Mouse (Mus musculus): ENCODE results near the gene Ptrh2. TPM values are rescaled to one million over a fixed set of nuclear protein-coding genes. Genes with fewer than 3 reads are reported as not detected.
A peak's percentile ranks its signal among the peaks of the same experiment; 100 is the strongest.

Ptrh2 gene
- polyA plus RNA-seq, 1 experiment from 2014 or later: 30.2 TPM

DNA sequence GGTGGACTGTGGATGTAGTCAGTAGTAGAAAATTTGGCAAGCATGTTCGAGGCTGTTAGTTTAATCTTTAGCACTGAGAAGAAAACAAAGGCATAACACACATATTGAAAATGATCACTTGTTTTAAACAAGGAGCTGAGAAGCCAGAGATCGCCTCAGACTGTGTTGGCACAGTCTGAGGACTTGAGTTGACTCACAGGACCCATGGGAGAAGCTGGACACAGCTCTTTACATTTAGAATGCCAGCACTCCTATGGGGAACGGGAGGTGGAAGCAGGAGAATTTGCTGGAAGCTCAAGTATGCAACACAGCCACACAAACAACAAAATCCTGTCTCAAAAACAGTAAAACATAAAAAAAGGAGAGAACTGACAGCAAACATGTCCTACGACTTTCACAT is 29.7 kb upstream of the Ptrh2 start:
- no peaks in the 10 kb centered on the region for H3K9me3 ChIP-seq
- DNase-seq (ENCODE audit: low spot score): no peak
- H3K36me3 ChIP-seq: no peaks in the 10 kb centered on the region
- no peak overlapping the region for H3K4me3 ChIP-seq
- WGBS: 81% methylated on average over 4 of the region's 4 CpGs
- H3K27me3 ChIP-seq (ENCODE audit: insufficient read depth, poor library complexity, severe bottlenecking): no peaks in the 10 kb centered on the region
- no peak overlapping the region for H3K27ac ChIP-seq
- H3K4me1 ChIP-seq: peaks cover 12% of the 10 kb centered on the region; the same call in 1 of the 2 replicates

DNA sequence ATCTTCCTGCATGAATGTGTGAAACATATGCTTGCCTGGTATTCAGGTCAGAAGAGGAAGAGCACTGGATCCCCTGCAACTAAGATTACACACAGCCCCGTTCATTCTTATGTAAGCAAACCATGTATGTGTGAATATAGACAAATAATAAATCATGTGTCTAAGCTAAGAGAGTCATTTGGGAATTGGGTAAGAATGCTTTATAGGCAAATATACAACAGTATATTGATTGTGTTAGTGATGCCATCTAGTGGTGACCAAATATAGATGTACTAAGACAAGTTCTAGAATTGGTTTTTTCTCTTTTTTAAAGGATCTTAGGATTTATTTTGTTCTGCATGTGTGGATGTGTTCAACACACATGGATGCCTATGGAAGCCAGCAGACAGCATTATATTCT is 28.1 kb upstream of the Ptrh2 start:
- no peak overlapping the region for H3K27ac ChIP-seq
- no peaks in the 10 kb centered on the region for H3K9me3 ChIP-seq
- 81% methylated on average over 1 of the region's 1 CpGs for whole genome bisulfite sequencing
- DNase-seq (ENCODE audit: low spot score): no peak
- H3K27me3 ChIP-seq (ENCODE audit: insufficient read depth, poor library complexity, severe bottlenecking): no peaks in the 10 kb centered on the region
- no peak overlapping the region for H3K4me3 ChIP-seq
- peaks cover 4% of the 10 kb centered on the region; the same call in 1 of the 2 replicates for H3K36me3 ChIP-seq
- peaks cover 12% of the 10 kb centered on the region; the same call in 1 of the 2 replicates for H3K4me1 ChIP-seq

DNA sequence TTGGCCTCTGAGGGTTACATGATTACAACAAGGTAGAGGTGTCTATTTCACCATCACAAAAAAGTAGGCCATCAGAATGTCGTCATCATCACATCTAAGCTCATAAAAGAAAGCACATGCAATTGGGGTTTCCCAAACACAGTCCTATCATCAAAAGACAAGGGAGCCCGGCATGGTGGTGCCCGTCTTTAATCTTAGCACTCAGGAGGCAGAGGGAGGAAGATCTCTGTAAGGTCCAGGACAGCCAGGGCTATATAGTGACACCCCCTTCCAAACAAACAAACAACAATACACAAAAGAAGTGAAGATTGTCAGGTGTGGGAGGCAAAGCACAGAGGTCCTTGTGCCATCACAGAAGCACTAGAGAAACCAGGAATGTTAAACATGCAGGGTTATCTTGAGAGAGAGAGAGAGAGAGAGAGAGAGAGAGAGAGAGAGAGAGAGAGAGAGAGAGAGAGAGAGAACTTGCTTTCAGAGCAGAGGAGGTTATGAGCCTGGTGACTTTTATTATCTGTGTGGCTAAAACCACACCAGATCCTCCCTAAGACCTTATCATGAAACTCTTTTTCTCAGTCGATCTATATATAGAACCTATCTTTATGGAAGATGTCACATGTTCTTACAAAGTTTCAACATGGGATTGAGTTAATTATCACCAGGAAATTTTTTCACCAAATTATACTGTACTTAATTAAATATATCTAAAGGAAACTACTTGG is 26.8 kb upstream of the Ptrh2 start:
- WGBS: 46% methylated on average over 4 of the region's 4 CpGs
- Histone ChIP-seq H3K27ac (peak overlapping the region; percentile 65; the same call in 1 of the 2 replicates), H3K4me1 (peaks cover 12% of the 10 kb centered on the region; the same call in 1 of the 2 replicates), H3K27me3 (ENCODE audit: insufficient read depth, poor library complexity, severe bottlenecking) (no peaks in the 10 kb centered on the region), H3K9me3 (no peaks in the 10 kb centered on the region), H3K36me3 (peaks cover 13% of the 10 kb centered on the region; the same call in 1 of the 2 replicates), H3K4me3 (0 out of 2 replicates have a peak overlapping the region, but pooled peaks have one; percentile 5)
- no peak for DNase-seq (ENCODE audit: low spot score)

DNA sequence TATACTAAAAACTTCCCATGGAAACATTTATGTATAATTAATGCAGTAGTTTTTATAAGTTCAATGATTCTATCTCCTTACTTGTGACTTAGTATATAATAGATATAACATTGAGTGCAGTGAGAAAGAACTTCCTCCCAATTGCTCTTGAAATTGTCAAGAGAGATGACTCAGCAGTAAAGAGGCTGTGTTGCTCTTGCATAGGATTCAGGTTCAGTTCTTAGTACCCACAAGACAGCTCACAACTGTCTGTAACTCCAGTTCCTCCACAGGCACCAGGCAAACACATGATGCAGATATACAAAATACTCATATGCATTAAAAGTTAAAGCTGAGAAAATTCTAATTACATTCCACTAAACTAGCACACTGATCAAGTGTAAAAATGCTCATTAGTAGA is 25.9 kb upstream of the Ptrh2 start:
- Histone ChIP-seq H3K4me3 (no peak overlapping the region), H3K27ac (no peak overlapping the region), H3K36me3 (peaks cover 20% of the 10 kb centered on the region), H3K4me1 (peaks cover 12% of the 10 kb centered on the region; the same call in 1 of the 2 replicates), H3K27me3 (ENCODE audit: insufficient read depth, poor library complexity, severe bottlenecking) (no peaks in the 10 kb centered on the region), H3K9me3 (no peaks in the 10 kb centered on the region)
- no peak for DNase-seq (ENCODE audit: low spot score)

DNA sequence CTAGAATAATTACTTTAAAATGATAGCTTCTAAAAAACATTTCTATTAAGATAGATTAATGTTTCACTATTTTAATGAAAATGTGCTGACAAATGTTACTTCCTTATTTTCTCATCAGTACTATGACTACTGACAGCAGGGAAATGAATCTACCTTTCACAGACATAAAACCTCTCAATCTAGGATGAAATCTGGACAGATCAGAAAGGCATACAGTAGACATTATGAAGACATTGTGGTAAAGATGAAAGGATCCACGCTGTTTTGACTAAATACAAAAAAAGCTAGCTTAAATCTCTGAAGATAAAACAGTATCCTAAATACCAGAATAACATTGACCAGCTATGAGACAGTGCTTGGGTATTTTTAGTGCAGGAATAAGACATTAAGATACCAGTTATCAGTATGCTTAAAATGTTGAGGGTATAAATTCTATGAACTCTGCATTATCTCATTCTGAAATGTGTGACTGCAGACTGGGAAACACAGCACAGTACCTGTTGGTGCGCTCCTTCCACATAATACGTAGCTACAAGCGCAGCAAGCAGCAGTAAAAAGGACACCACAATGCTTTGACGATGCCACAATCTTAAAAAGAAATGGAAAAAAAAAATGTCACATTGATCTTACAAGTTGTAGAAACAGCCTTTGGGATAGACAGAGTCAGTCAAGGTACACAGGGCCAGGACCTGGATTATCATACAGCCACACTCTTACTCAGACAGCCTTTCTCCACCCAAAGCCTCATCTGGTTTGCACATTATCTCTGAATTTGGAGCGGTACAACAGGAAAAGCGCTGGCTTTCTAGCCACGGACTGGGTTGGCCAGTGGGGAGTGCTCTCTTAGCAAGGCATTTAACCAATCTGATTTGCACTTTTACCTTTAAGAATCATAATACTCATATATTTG is 20.5 kb upstream of the Ptrh2 start:
- peak; percentile 82 for DNase-seq (ENCODE audit: low spot score)
- H3K27ac ChIP-seq: no peak overlapping the region
- no peaks in the 10 kb centered on the region for H3K4me1 ChIP-seq
- WGBS: 84% methylated on average over 8 of the region's 8 CpGs
- no peak overlapping the region for H3K4me3 ChIP-seq
- H3K27me3 ChIP-seq (ENCODE audit: insufficient read depth, poor library complexity, severe bottlenecking): no peaks in the 10 kb centered on the region
- H3K9me3 ChIP-seq: no peaks in the 10 kb centered on the region
- peaks cover 42% of the 10 kb centered on the region for H3K36me3 ChIP-seq

DNA sequence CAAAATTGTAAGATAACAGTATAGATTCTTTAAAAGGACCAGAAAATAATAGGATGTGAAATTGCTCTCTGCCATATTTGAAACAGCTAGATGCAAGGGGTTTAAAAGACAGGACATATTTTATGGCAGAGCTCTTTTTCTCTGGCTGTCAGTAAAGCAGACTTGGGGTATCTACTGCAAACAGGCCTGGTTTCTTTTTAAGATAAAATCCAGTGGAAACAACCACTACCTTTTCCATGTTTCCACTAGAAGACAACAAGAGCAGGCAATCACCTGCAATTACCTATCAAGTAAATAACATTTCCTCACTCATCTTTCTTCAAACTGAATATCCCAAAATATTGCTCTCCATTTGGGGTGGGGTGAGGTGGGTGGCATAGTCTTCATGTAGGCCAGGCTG is 19.8 kb upstream of the Ptrh2 start:
- Histone ChIP-seq H3K27ac (no peak overlapping the region), H3K4me3 (no peak overlapping the region), H3K4me1 (no peaks in the 10 kb centered on the region), H3K36me3 (peaks cover 42% of the 10 kb centered on the region), H3K9me3 (no peaks in the 10 kb centered on the region), H3K27me3 (ENCODE audit: insufficient read depth, poor library complexity, severe bottlenecking) (no peaks in the 10 kb centered on the region)
- DNase-seq (ENCODE audit: low spot score): no peak

DNA sequence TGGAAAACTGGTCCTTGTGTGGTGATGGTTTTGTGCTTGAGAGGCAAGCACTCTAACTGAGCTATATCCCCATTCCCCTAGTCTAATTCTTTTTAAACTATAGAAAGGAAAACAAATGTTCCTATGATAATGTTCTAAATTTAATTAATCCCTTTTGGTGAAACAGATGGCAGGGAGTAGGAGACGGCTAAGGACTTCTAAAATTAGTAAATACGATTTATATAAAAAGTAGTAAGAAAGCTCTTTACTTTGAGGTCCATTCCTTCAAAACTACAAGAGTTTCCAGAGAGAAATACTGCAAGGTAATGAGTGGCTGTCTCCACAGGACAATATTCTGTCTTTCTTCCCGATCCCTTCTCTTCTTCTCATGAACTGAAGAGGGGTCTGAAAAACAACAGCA is 19.4 kb upstream of the Ptrh2 start:
- no peaks in the 10 kb centered on the region for H3K27me3 ChIP-seq (ENCODE audit: insufficient read depth, poor library complexity, severe bottlenecking)
- 88% methylated on average over 3 of the region's 3 CpGs for WGBS
- no peak overlapping the region for H3K4me3 ChIP-seq
- H3K4me1 ChIP-seq: no peaks in the 10 kb centered on the region
- H3K9me3 ChIP-seq: no peaks in the 10 kb centered on the region
- no peak for DNase-seq (ENCODE audit: low spot score)
- no peak overlapping the region for H3K27ac ChIP-seq
- H3K36me3 ChIP-seq: peaks cover 42% of the 10 kb centered on the region

DNA sequence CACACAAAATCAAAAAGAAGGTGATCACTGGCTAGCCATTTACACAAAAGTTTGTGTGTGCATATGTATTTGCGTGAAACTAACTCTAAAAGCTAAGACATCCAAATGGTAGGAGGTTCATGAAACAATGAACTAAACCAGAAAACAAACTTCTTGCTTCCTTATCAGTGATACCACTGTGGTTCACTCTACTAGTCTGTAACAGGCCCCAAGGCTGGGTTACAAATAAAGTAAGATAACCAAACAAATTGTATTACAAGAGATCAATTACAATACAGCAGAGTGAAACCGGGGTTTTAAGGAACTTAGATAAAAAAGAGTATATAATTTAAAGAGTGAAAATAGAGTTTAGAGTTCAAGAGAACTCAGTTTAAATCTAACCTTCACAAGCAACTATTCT is 16.2 kb upstream of the Ptrh2 start:
- 85% methylated on average over 2 of the region's 2 CpGs for WGBS
- Histone ChIP-seq H3K27ac (no peak overlapping the region), H3K4me1 (peaks cover 8% of the 10 kb centered on the region; the same call in 1 of the 2 replicates), H3K36me3 (peaks cover 23% of the 10 kb centered on the region; the same call in 1 of the 2 replicates), H3K4me3 (no peak overlapping the region), H3K27me3 (ENCODE audit: insufficient read depth, poor library complexity, severe bottlenecking) (no peaks in the 10 kb centered on the region), H3K9me3 (no peaks in the 10 kb centered on the region)
- DNase-seq (ENCODE audit: low spot score): no peak

DNA sequence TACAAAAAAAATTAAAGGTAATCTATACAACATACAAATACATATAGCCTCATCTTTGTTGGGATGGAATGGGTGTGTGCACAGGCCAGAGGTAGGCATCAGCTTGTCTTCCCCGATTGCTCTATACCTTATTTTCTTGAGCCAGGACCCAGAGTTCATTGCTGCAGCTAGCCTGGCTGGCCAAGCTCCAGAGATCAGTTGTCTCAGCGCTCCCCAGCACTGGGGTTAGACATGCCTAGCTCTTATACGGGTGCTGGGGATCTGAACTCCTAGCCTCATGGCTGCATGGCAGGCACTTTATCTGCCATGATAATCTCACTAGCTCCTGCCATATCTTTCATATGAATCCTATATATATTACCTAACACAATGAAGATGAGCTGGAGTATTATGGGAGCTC is 15.6 kb upstream of the Ptrh2 start:
- WGBS: 88% methylated on average over 3 of the region's 3 CpGs
- H3K27me3 ChIP-seq (ENCODE audit: insufficient read depth, poor library complexity, severe bottlenecking): no peaks in the 10 kb centered on the region
- no peak for DNase-seq (ENCODE audit: low spot score)
- H3K4me3 ChIP-seq: no peak overlapping the region
- H3K27ac ChIP-seq: no peak overlapping the region
- H3K4me1 ChIP-seq: peaks cover 8% of the 10 kb centered on the region; the same call in 1 of the 2 replicates
- H3K36me3 ChIP-seq: peaks cover 19% of the 10 kb centered on the region; the same call in 1 of the 2 replicates
- H3K9me3 ChIP-seq: no peaks in the 10 kb centered on the region

DNA sequence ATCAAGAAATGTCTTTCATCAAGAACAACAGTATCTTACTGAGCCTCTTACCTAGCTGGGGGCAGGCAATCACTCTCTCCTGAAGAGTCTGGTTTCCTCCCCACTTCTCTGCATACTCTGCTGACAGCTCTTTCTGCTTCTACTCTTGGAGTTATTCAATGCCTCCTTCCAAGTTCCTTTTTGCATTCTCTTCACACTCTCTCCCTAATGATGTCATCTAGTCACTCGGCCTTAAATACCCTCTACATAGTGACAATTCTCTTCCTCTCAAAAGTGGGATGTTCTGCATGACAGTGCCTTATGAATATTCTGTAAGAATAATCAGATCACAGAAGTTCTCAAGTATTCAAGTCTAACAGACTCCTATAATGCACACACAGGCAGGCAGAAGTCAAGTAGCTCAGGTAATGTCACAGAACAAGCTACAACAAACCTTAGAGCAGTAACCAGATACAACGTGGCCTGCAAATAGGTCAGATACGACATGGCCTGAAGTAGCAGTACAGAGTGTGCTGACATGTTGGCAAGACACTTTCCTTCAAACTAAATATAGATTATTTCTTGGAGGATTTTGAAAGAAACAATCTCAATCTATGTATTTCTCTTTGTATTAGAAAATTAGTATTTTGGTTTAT is 12.6 kb upstream of the Ptrh2 start:
- WGBS: 47% methylated on average over 3 of the region's 3 CpGs
- Histone ChIP-seq H3K27ac (no peak overlapping the region), H3K4me3 (no peak overlapping the region), H3K36me3 (no peaks in the 10 kb centered on the region), H3K9me3 (no peaks in the 10 kb centered on the region), H3K4me1 (peaks cover 8% of the 10 kb centered on the region; the same call in 1 of the 2 replicates), H3K27me3 (ENCODE audit: insufficient read depth, poor library complexity, severe bottlenecking) (no peaks in the 10 kb centered on the region)
- DNase-seq (ENCODE audit: low spot score): no peak

DNA sequence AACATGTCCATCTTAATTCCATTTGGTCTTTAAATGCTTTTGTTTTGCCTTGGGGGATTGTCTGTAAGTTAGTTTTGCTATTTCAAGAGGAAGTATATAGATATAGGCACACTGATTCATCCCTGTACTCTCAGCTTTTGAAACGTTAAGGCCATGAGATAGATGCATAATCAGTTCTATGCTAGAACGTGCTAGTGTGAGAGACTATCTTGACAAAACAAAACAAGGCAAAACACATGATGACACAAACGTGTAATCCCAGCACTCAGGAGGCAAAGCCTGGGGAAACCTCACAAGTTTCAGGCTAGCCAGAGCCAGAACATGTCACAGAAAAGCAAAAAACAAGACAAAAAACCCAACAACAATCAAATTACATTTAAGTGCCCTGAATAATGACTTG is 11.0 kb upstream of the Ptrh2 start:
- no peaks in the 10 kb centered on the region for H3K9me3 ChIP-seq
- H3K4me3 ChIP-seq: no peak overlapping the region
- no peak overlapping the region for H3K27ac ChIP-seq
- 0 out of 2 replicates have a peak, but pooled peaks cover 2% of the 10 kb centered on the region for H3K36me3 ChIP-seq
- DNase-seq (ENCODE audit: low spot score): no peak
- no peaks in the 10 kb centered on the region for H3K27me3 ChIP-seq (ENCODE audit: insufficient read depth, poor library complexity, severe bottlenecking)
- peaks cover 8% of the 10 kb centered on the region; the same call in 1 of the 2 replicates for H3K4me1 ChIP-seq
- WGBS: 62% methylated on average over 3 of the region's 3 CpGs

DNA sequence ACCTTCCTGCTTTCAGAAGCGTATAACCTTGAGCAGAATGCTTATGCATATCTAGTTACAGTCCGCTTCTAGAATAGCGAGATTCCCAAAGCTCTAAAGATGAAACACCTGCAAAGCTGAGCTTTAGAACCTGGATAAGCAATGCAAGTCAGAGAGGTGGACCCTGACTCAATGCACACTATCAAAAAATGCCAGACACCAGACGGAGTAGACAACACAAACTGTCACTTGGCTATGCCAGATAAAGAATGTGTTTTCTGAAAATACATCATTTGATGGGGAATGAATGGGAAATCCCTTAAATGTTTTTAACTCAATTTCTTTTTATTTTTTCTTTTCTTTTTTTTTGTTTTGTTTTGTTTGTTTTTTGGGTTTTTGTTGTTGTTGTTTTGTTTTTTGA is 8.3 kb upstream of the Ptrh2 start:
- 87% methylated on average over 4 of the region's 4 CpGs for WGBS
- Histone ChIP-seq H3K9me3 (no peaks in the 10 kb centered on the region), H3K36me3 (0 out of 2 replicates have a peak, but pooled peaks cover 2% of the 10 kb centered on the region), H3K27ac (no peak overlapping the region), H3K4me3 (no peak overlapping the region), H3K27me3 (ENCODE audit: insufficient read depth, poor library complexity, severe bottlenecking) (no peaks in the 10 kb centered on the region), H3K4me1 (peaks cover 13% of the 10 kb centered on the region; the same call in 1 of the 2 replicates)
- DNase-seq (ENCODE audit: low spot score): no peak
